Mouse (Mus musculus): ENCODE results near the gene Tln1. TPM values are rescaled to one million over a fixed set of nuclear protein-coding genes. Genes with fewer than 3 reads are reported as not detected.
"Not testable (repeated sequence)": the region's sequence is repeated elsewhere in the genome, so short reads cannot be mapped to it uniquely, and the experiment has no call there.

Gene Tln1
- polyA plus RNA-seq (2016; fragmentation: Nextera tagmentation; extraction: Ambion mirVana) = 82.7 and 99.6 TPM in 2 replicates

- Histone ChIP-seq H3K27me3 (ENCODE audit: insufficient read depth, poor library complexity, severe bottlenecking) (no peaks in the 10 kb centered on the region), H3K27ac (peak within 1 kb of the TSS; percentile 99), H3K36me3 (peaks cover 38% of the 10 kb centered on the region), H3K9me3 (no peaks in the 10 kb centered on the region), H3K4me1 (peaks cover 53% of the 10 kb centered on the region), H3K4me3 (peak within 1 kb of the TSS; percentile 94)
- DNase-seq (ENCODE audit: low spot score) = peak; percentile 98
- under 1% methylated on average over 62 of the region's 62 CpGs for WGBS
These were observed at the start of gene Tln1, which contains the start of gene Creb3 for GRCm38 (mm10) chr4:43561997-43562768. TSS of gene Tln1 (minus strand) at chr4:43562691. TSS of gene Creb3 (plus strand) at chr4:43562332.

- Histone ChIP-seq H3K36me3 (no peaks in the 10 kb centered on the region), H3K9me3 (no peaks in the 10 kb centered on the region), H3K27ac (no peak overlapping the region), H3K4me3 (no peak overlapping the region), H3K27me3 (ENCODE audit: insufficient read depth, poor library complexity, severe bottlenecking) (no peaks in the 10 kb centered on the region), H3K4me1 (peaks cover 10% of the 10 kb centered on the region)
- DNase-seq (ENCODE audit: low spot score) = no peak
- WGBS = 52% methylated on average over 9 of the region's 9 CpGs
These were observed 42.5 kb upstream of the Tln1 start for GRCm38 (mm10) chr4:43604751-43605685.

GRCm38 (mm10) chr4:43604099-43604498 lies 41.6 kb upstream of the Tln1 start:
- Histone ChIP-seq H3K9me3 (no peaks in the 10 kb centered on the region), H3K27ac (no peak overlapping the region), H3K27me3 (ENCODE audit: insufficient read depth, poor library complexity, severe bottlenecking) (no peaks in the 10 kb centered on the region), H3K36me3 (no peaks in the 10 kb centered on the region), H3K4me3 (no peak overlapping the region), H3K4me1 (peaks cover 10% of the 10 kb centered on the region)
- 57% methylated on average over 3 of the region's 3 CpGs for WGBS
- DNase-seq (ENCODE audit: low spot score) = no peak

- H3K27me3 ChIP-seq (ENCODE audit: insufficient read depth, poor library complexity, severe bottlenecking) = no peaks in the 10 kb centered on the region
- peaks cover 10% of the 10 kb centered on the region for H3K4me1 ChIP-seq
- DNase-seq (ENCODE audit: low spot score) = no peak
- no peaks in the 10 kb centered on the region for H3K9me3 ChIP-seq
- H3K36me3 ChIP-seq = no peaks in the 10 kb centered on the region
- 76% methylated on average over 9 of the region's 9 CpGs for WGBS
- H3K4me3 ChIP-seq = no peak overlapping the region
- no peak overlapping the region for H3K27ac ChIP-seq
These were observed 37.9 kb upstream of the Tln1 start for GRCm38 (mm10) chr4:43600195-43600934.

- DNase-seq (ENCODE audit: low spot score) = no peak
- no peak overlapping the region for H3K27ac ChIP-seq
- 83% methylated on average over 7 of the region's 7 CpGs for WGBS
These were observed 36.3 kb upstream of the Tln1 start for GRCm38 (mm10) chr4:43598650-43599380.

GRCm38 (mm10) chr4:43598200-43598599 lies 35.7 kb upstream of the Tln1 start:
- no peaks in the 10 kb centered on the region for H3K9me3 ChIP-seq
- no peaks in the 10 kb centered on the region for H3K36me3 ChIP-seq
- 83% methylated on average over 4 of the region's 4 CpGs for WGBS
- H3K27ac ChIP-seq = no peak overlapping the region
- H3K4me3 ChIP-seq = no peak overlapping the region
- no peaks in the 10 kb centered on the region for H3K27me3 ChIP-seq (ENCODE audit: insufficient read depth, poor library complexity, severe bottlenecking)
- DNase-seq (ENCODE audit: low spot score) = no peak
- H3K4me1 ChIP-seq = no peaks in the 10 kb centered on the region

More at GRCm38 (mm10) chr4:43598650-43599380, 36.3 kb upstream of the Tln1 start:
- no peaks in the 10 kb centered on the region for H3K4me1 ChIP-seq
- no peaks in the 10 kb centered on the region for H3K27me3 ChIP-seq (ENCODE audit: insufficient read depth, poor library complexity, severe bottlenecking)
- H3K36me3 ChIP-seq = no peaks in the 10 kb centered on the region
- no peak overlapping the region for H3K4me3 ChIP-seq
- no peaks in the 10 kb centered on the region for H3K9me3 ChIP-seq

- not testable (repeated sequence) for H3K4me3 ChIP-seq; H3K4me1 ChIP-seq; H3K9me3 ChIP-seq; DNase-seq (ENCODE audit: low spot score); H3K36me3 ChIP-seq; H3K27me3 ChIP-seq (ENCODE audit: insufficient read depth, poor library complexity, severe bottlenecking); H3K27ac ChIP-seq
- 82% methylated on average over 2 of the region's 2 CpGs for WGBS
These were observed 34.1 kb upstream of the Tln1 start for GRCm38 (mm10) chr4:43596597-43596996.

- no peaks in the 10 kb centered on the region for H3K36me3 ChIP-seq
- H3K27me3 ChIP-seq (ENCODE audit: insufficient read depth, poor library complexity, severe bottlenecking) = no peaks in the 10 kb centered on the region
- DNase-seq (ENCODE audit: low spot score) = no peak
- no peak overlapping the region for H3K27ac ChIP-seq
- H3K4me3 ChIP-seq = no peak overlapping the region
- WGBS = 68% methylated on average over 3 of the region's 3 CpGs
- H3K9me3 ChIP-seq = no peaks in the 10 kb centered on the region
- no peaks in the 10 kb centered on the region for H3K4me1 ChIP-seq
These were observed 31.0 kb upstream of the Tln1 start for GRCm38 (mm10) chr4:43593453-43593852.

GRCm38 (mm10) chr4:43591961-43592360 lies 29.5 kb upstream of the Tln1 start:
- no peak for DNase-seq (ENCODE audit: low spot score)
- Histone ChIP-seq H3K4me3 (no peak overlapping the region), H3K36me3 (no peaks in the 10 kb centered on the region), H3K9me3 (no peaks in the 10 kb centered on the region), H3K27me3 (ENCODE audit: insufficient read depth, poor library complexity, severe bottlenecking) (no peaks in the 10 kb centered on the region), H3K4me1 (peaks cover 10% of the 10 kb centered on the region; the same call in 1 of the 2 replicates), H3K27ac (no peak overlapping the region)
- WGBS = 71% methylated on average over 3 of the region's 3 CpGs

- Histone ChIP-seq H3K4me3 (no peak overlapping the region), H3K27me3 (ENCODE audit: insufficient read depth, poor library complexity, severe bottlenecking) (no peaks in the 10 kb centered on the region), H3K9me3 (no peaks in the 10 kb centered on the region), H3K36me3 (no peaks in the 10 kb centered on the region), H3K4me1 (peaks cover 10% of the 10 kb centered on the region; the same call in 1 of the 2 replicates), H3K27ac (no peak overlapping the region)
- 59% methylated on average over 5 of the region's 5 CpGs for WGBS
- DNase-seq (ENCODE audit: low spot score) = no peak
These were observed 29.1 kb upstream of the Tln1 start for GRCm38 (mm10) chr4:43591543-43591942.

GRCm38 (mm10) chr4:43587681-43588080 lies 25.2 kb upstream of the Tln1 start:
- no peak overlapping the region for H3K4me3 ChIP-seq
- no peak overlapping the region for H3K27ac ChIP-seq
- H3K27me3 ChIP-seq (ENCODE audit: insufficient read depth, poor library complexity, severe bottlenecking) = no peaks in the 10 kb centered on the region
- peaks cover 22% of the 10 kb centered on the region for H3K36me3 ChIP-seq
- peaks cover 35% of the 10 kb centered on the region for H3K4me1 ChIP-seq
- H3K9me3 ChIP-seq = no peaks in the 10 kb centered on the region
- WGBS = 33% methylated on average over 7 of the region's 7 CpGs
- DNase-seq (ENCODE audit: low spot score) = no peak

GRCm38 (mm10) chr4:43586411-43586810 lies 23.9 kb upstream of the Tln1 start:
- no peaks in the 10 kb centered on the region for H3K9me3 ChIP-seq
- no peak overlapping the region for H3K4me3 ChIP-seq
- DNase-seq (ENCODE audit: low spot score) = no peak
- H3K27me3 ChIP-seq (ENCODE audit: insufficient read depth, poor library complexity, severe bottlenecking) = no peaks in the 10 kb centered on the region
- peaks cover 34% of the 10 kb centered on the region for H3K36me3 ChIP-seq
- H3K4me1 ChIP-seq = peaks cover 35% of the 10 kb centered on the region
- H3K27ac ChIP-seq = no peak overlapping the region
- WGBS = 62% methylated on average over 8 of the region's 8 CpGs

Data from heart, embryonic 10.5 days (tissue).